Mouse (Mus musculus) T-helper 17 cell (primary cell): ENCODE measurements around the gene Mrnip.

Experiments
- in situ Hi-C, 2 experiments: fragments of 300-600 bp; cut with MboI, MseI; formaldehyde crosslinking; loops; 1 replicate in 1 of 2; 2 replicates in 1 of 2; pipeline ENCODE4 v1.15.1; 2025; ENCODE audit warnings: high pct_unique_total_duplicates in 2 of 2

Mrnip gene

GRCm38 (mm10) chr11:50200613-50201012 is 26.4 kb downstream of the Mrnip start:
- in situ Hi-C loops, result no loop called here

GRCm38 (mm10) chr11:50201590-50201989 is 27.3 kb downstream of the Mrnip start:
- in situ Hi-C loops, result no loop called here

GRCm38 (mm10) chr11:50203302-50203827 is 29.1 kb downstream of the Mrnip start:
- in situ Hi-C loops, result no loop called here

GRCm38 (mm10) chr11:50205434-50205833 is 31.2 kb downstream of the Mrnip start:
- in situ Hi-C loops, result no loop called here

- in situ Hi-C loops, result no loop called here
Measured at GRCm38 (mm10) chr11:50206037-50206436, 31.8 kb downstream of the Mrnip start.

- in situ Hi-C loops, result no loop called here
Measured at GRCm38 (mm10) chr11:50207344-50207743, 33.1 kb downstream of the Mrnip start.

GRCm38 (mm10) chr11:50208039-50208438 is 33.8 kb downstream of the Mrnip start:
- in situ Hi-C loops, result no loop called here

- in situ Hi-C loops, result no loop called here
Measured at GRCm38 (mm10) chr11:50210101-50210504, 35.9 kb downstream of the Mrnip start.

- in situ Hi-C loops, result no loop called here
Measured at GRCm38 (mm10) chr11:50210505-50211151, 36.4 kb downstream of the Mrnip start, which contains the start of the genes Sqstm1 and Mgat4b. TSS of gene Sqstm1 (minus strand) at chr11:50210827. TSS of gene Mgat4b (plus strand) at chr11:50210890.

GRCm38 (mm10) chr11:50211322-50212059 is 37.2 kb downstream of the Mrnip start:
- in situ Hi-C loops, result no loop called here

- in situ Hi-C loops, result no loop called here
Measured at GRCm38 (mm10) chr11:50212060-50212739, 38.0 kb downstream of the Mrnip start.

GRCm38 (mm10) chr11:50212848-50213758 is 38.9 kb downstream of the Mrnip start:
- in situ Hi-C loops, result no loop called here

GRCm38 (mm10) chr11:50214631-50215030 is 40.4 kb downstream of the Mrnip start:
- in situ Hi-C loops, result no loop called here

- in situ Hi-C loops, result no loop called here
Measured at GRCm38 (mm10) chr11:50215633-50216032, 41.4 kb downstream of the Mrnip start.

- in situ Hi-C loops, result no loop called here
Measured at GRCm38 (mm10) chr11:50216724-50217366, 42.6 kb downstream of the Mrnip start.

GRCm38 (mm10) chr11:50217811-50218210 is 43.6 kb downstream of the Mrnip start:
- in situ Hi-C loops, result no loop called here

GRCm38 (mm10) chr11:50219833-50220232 is 45.6 kb downstream of the Mrnip start:
- in situ Hi-C loops, result loop anchor here in 1 of 2 experiments (10.0 kb wide), 1 partner anchor 235 kb away; no protein-coding TSS in a partner anchor

- in situ Hi-C loops, result loop anchor here in 1 of 2 experiments (10.0 kb wide), 1 partner anchor 238 kb away; no protein-coding TSS in a partner anchor
Measured at GRCm38 (mm10) chr11:50222559-50223276, 48.5 kb downstream of the Mrnip start.

- in situ Hi-C loops, result loop anchor here in 1 of 2 experiments (10.0 kb wide), 1 partner anchor 239 kb away; no protein-coding TSS in a partner anchor
Measured at GRCm38 (mm10) chr11:50223783-50224662, 49.8 kb downstream of the Mrnip start.
